Mouse (Mus musculus): Measurements from ENCODE around the gene Mgea5. TPM values are rescaled to one million over a fixed set of nuclear protein-coding genes. Genes with fewer than 3 reads are reported as not detected.

The Mgea5 gene
- polyA plus RNA-seq, 1 experiment from 2014 or later: 38.9 TPM

GRCm38 (mm10) chr19:45815831-45816405 lies 32.3 kb upstream of the Mgea5 start, which contains the start of gene Kcnip2:
Gene Kcnip2, minus strand, starts transcription at chr19:45816061.
- Histone ChIP-seq H3K4me1 (replicated peaks; ENCODE audit: control insufficient read depth, insufficient read depth, low read length) (peaks cover 16% of the 10 kb centered on the region), H3K27ac (ENCODE audit: low read depth, low read length) (no peak within 1 kb of the TSS), H3K27me3 (replicated peaks; ENCODE audit: control insufficient read depth, insufficient read depth, low read length) (peaks cover 30% of the 10 kb centered on the region), H3K4me3 (ENCODE audit: low read depth, low read length) (peak within 1 kb of the TSS; percentile 40), H3K36me3 (ENCODE audit: control insufficient read depth, insufficient read depth, low read length) (no peaks in the 10 kb centered on the region), H3K9ac (ENCODE audit: low read depth, low read length) (no peak within 1 kb of the TSS), H3K9me3 (ENCODE audit: control insufficient read depth, low read length) (no peaks in the 10 kb centered on the region), H3K4me2 (peak within 1 kb of the TSS; percentile 72)
- WGBS: 2% methylated on average over 26 of the region's 29 CpGs
- no peak for ATAC-seq (replicated peaks; ENCODE audit: low FRiP score)
- peak; percentile 41 for DNase-seq (ENCODE audit: low spot score)

- Histone ChIP-seq H3K9ac (ENCODE audit: low read depth, low read length) (no peak overlapping the region), H3K4me1 (replicated peaks; ENCODE audit: control insufficient read depth, insufficient read depth, low read length) (peaks cover 16% of the 10 kb centered on the region), H3K4me3 (ENCODE audit: low read depth, low read length) (no peak overlapping the region), H3K4me2 (peak overlapping the region; percentile 72), H3K36me3 (ENCODE audit: control insufficient read depth, insufficient read depth, low read length) (no peaks in the 10 kb centered on the region), H3K27me3 (replicated peaks; ENCODE audit: control insufficient read depth, insufficient read depth, low read length) (peaks cover 30% of the 10 kb centered on the region), H3K9me3 (ENCODE audit: control insufficient read depth, low read length) (no peaks in the 10 kb centered on the region), H3K27ac (ENCODE audit: low read depth, low read length) (no peak overlapping the region)
- DNase-seq (ENCODE audit: low spot score) (no peak), ATAC-seq (replicated peaks; ENCODE audit: low FRiP score) (no peak)
- WGBS: 62% methylated on average over 10 of the region's 10 CpGs
Measured at GRCm38 (mm10) chr19:45815170-45815569, 31.5 kb upstream of the Mgea5 start.

DNA sequence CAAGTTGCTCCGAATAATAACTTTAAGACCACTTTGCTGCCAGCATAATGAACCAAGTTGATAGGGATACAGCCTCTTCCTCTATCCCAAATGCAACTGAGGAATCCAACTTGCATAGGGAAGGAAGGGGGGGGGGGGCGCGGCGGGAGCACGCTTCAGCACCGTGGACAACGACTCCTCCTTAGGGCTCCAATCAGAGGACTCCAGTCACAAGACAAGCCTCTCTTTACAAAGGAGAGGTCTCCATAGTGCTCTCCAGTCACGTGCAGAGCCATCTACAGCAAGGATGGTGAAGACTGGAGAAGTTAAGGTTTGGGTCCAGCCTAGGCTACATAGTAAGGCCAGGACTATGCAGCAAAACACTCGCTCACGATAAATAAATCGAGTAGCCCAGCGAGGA lies 30.2 kb upstream of the Mgea5 start:
- WGBS: 10% methylated on average over 12 of the region's 12 CpGs
- H3K27ac ChIP-seq (ENCODE audit: low read depth, low read length): no peak overlapping the region
- DNase-seq (ENCODE audit: low spot score) (peak; percentile 66), ATAC-seq (replicated peaks; ENCODE audit: low FRiP score) (no peak)
- no peak overlapping the region for H3K4me3 ChIP-seq (ENCODE audit: low read depth, low read length)
- H3K9ac ChIP-seq (ENCODE audit: low read depth, low read length): no peak overlapping the region
- H3K27me3 ChIP-seq (replicated peaks; ENCODE audit: control insufficient read depth, insufficient read depth, low read length): peaks cover 30% of the 10 kb centered on the region
- H3K9me3 ChIP-seq (ENCODE audit: control insufficient read depth, low read length): no peaks in the 10 kb centered on the region
- no peaks in the 10 kb centered on the region for H3K36me3 ChIP-seq (ENCODE audit: control insufficient read depth, insufficient read depth, low read length)
- peaks cover 16% of the 10 kb centered on the region for H3K4me1 ChIP-seq (replicated peaks; ENCODE audit: control insufficient read depth, insufficient read depth, low read length)
- no peak overlapping the region for H3K4me2 ChIP-seq

DNA sequence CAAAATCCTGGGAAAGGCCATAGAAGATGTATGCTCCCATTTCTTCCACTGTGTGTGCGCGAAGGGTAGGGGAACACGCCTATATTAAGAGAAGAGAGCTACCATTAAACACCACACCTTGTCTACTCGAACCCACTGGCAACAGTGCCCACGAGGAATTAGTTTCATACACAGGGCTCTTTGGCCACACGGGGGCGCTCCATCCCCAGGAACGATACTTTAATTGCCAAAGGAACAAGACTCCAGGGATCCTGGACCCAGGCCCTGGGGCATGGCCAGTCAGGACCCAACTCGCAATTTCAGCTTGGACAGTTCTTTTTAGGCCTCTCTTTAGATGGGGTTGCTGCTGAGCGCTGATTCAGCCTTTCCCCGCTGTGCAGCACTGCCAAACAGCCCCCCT lies 29.6 kb upstream of the Mgea5 start:
- no peak overlapping the region for H3K4me2 ChIP-seq
- no peak overlapping the region for H3K9ac ChIP-seq (ENCODE audit: low read depth, low read length)
- WGBS: 8% methylated on average over 11 of the region's 11 CpGs
- peaks cover 30% of the 10 kb centered on the region for H3K27me3 ChIP-seq (replicated peaks; ENCODE audit: control insufficient read depth, insufficient read depth, low read length)
- DNase-seq (ENCODE audit: low spot score) (peak; percentile 78), ATAC-seq (replicated peaks; ENCODE audit: low FRiP score) (no peak)
- no peaks in the 10 kb centered on the region for H3K36me3 ChIP-seq (ENCODE audit: control insufficient read depth, insufficient read depth, low read length)
- H3K4me3 ChIP-seq (ENCODE audit: low read depth, low read length): no peak overlapping the region
- H3K9me3 ChIP-seq (ENCODE audit: control insufficient read depth, low read length): no peaks in the 10 kb centered on the region
- peaks cover 16% of the 10 kb centered on the region for H3K4me1 ChIP-seq (replicated peaks; ENCODE audit: control insufficient read depth, insufficient read depth, low read length)
- no peak overlapping the region for H3K27ac ChIP-seq (ENCODE audit: low read depth, low read length)

DNA sequence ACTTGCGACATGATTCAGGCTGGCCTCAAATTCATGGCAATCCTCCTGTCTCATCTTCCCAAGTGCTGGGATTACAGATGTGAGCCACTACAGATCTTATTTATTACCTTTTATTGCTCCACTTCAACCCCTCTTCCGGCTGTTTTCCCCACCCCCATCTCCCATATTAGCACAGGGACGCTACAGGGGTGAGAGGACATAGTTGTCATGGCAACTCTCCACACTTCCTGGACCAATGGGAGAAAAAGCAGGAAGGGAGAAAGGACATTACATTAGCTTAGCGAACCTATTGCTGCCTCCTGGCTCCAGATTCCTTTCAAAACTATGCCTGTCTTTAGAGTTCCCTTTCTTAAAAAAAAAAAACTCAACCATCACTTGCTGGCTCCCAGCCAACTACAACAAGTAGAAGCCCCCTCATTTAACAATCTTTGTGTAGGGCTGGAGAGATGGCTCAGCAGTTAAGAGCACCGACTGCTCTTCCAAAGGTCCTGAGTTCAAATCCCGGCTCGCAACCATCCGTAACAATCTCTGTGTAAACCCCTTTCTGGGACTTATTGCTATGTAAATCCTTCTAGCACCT lies 29.1 kb upstream of the Mgea5 start:
- 17% methylated on average over 8 of the region's 8 CpGs for WGBS
- H3K27me3 ChIP-seq (replicated peaks; ENCODE audit: control insufficient read depth, insufficient read depth, low read length): peaks cover 30% of the 10 kb centered on the region

GRCm38 (mm10) chr19:45812115-45812514 lies 28.5 kb upstream of the Mgea5 start:
- 2% methylated on average over 16 of the region's 16 CpGs for WGBS
- H3K36me3 ChIP-seq (ENCODE audit: control insufficient read depth, insufficient read depth, low read length): no peaks in the 10 kb centered on the region
- peaks cover 16% of the 10 kb centered on the region for H3K4me1 ChIP-seq (replicated peaks; ENCODE audit: control insufficient read depth, insufficient read depth, low read length)
- peaks cover 30% of the 10 kb centered on the region for H3K27me3 ChIP-seq (replicated peaks; ENCODE audit: control insufficient read depth, insufficient read depth, low read length)
- H3K4me3 ChIP-seq (ENCODE audit: low read depth, low read length): peak overlapping the region; percentile 18
- H3K9me3 ChIP-seq (ENCODE audit: control insufficient read depth, low read length): no peaks in the 10 kb centered on the region
- ATAC-seq (replicated peaks; ENCODE audit: low FRiP score): peak; percentile 79
- DNase-seq (ENCODE audit: low spot score): peak; percentile 69
- H3K9ac ChIP-seq (ENCODE audit: low read depth, low read length): no peak overlapping the region
- H3K27ac ChIP-seq (ENCODE audit: low read depth, low read length): no peak overlapping the region
- H3K4me2 ChIP-seq: peak overlapping the region; percentile 55

More for the DNA sequence above, 29.1 kb upstream of the Mgea5 start:
- H3K4me2 ChIP-seq: peak overlapping the region; percentile 55
- no peak overlapping the region for H3K9ac ChIP-seq (ENCODE audit: low read depth, low read length)
- H3K27ac ChIP-seq (ENCODE audit: low read depth, low read length): no peak overlapping the region
- no peak for DNase-seq (ENCODE audit: low spot score)
- no peak for ATAC-seq (replicated peaks; ENCODE audit: low FRiP score)
- H3K4me1 ChIP-seq (replicated peaks; ENCODE audit: control insufficient read depth, insufficient read depth, low read length): peaks cover 16% of the 10 kb centered on the region
- H3K4me3 ChIP-seq (ENCODE audit: low read depth, low read length): no peak overlapping the region; the same call in 1 of the 2 replicates
- no peaks in the 10 kb centered on the region for H3K36me3 ChIP-seq (ENCODE audit: control insufficient read depth, insufficient read depth, low read length)
- no peaks in the 10 kb centered on the region for H3K9me3 ChIP-seq (ENCODE audit: control insufficient read depth, low read length)

GRCm38 (mm10) chr19:45811028-45811674 lies 27.5 kb upstream of the Mgea5 start:
- Histone ChIP-seq H3K4me3 (ENCODE audit: low read depth, low read length) (no peak overlapping the region), H3K36me3 (ENCODE audit: control insufficient read depth, insufficient read depth, low read length) (no peaks in the 10 kb centered on the region), H3K9me3 (ENCODE audit: control insufficient read depth, low read length) (no peaks in the 10 kb centered on the region), H3K9ac (ENCODE audit: low read depth, low read length) (no peak overlapping the region), H3K4me2 (no peak overlapping the region), H3K27ac (ENCODE audit: low read depth, low read length) (no peak overlapping the region), H3K4me1 (replicated peaks; ENCODE audit: control insufficient read depth, insufficient read depth, low read length) (peaks cover 16% of the 10 kb centered on the region), H3K27me3 (replicated peaks; ENCODE audit: control insufficient read depth, insufficient read depth, low read length) (peaks cover 23% of the 10 kb centered on the region)
- ATAC-seq (replicated peaks; ENCODE audit: low FRiP score): no peak
- WGBS: 54% methylated on average over 12 of the region's 12 CpGs
- no peak for DNase-seq (ENCODE audit: low spot score)

- ATAC-seq (replicated peaks; ENCODE audit: low FRiP score) (no peak), DNase-seq (ENCODE audit: low spot score) (no peak)
- Histone ChIP-seq H3K27ac (ENCODE audit: low read depth, low read length) (no peak overlapping the region), H3K36me3 (ENCODE audit: control insufficient read depth, insufficient read depth, low read length) (no peaks in the 10 kb centered on the region), H3K4me2 (no peak overlapping the region), H3K27me3 (replicated peaks; ENCODE audit: control insufficient read depth, insufficient read depth, low read length) (0 out of 2 replicates have a peak, but pooled peaks cover 6% of the 10 kb centered on the region), H3K4me3 (ENCODE audit: low read depth, low read length) (no peak overlapping the region), H3K4me1 (replicated peaks; ENCODE audit: control insufficient read depth, insufficient read depth, low read length) (peaks cover 27% of the 10 kb centered on the region), H3K9me3 (ENCODE audit: control insufficient read depth, low read length) (no peaks in the 10 kb centered on the region), H3K9ac (ENCODE audit: low read depth, low read length) (no peak overlapping the region)
- WGBS: 86% methylated on average over 4 of the region's 4 CpGs
Measured at GRCm38 (mm10) chr19:45807732-45808131, 24.1 kb upstream of the Mgea5 start.
